In genomic region chr5:90936706-90937105, GRCm38 (mm10) we compare ENCODE assay signal across 26 mouse cellular contexts. TPM values are rescaled to one million over a fixed set of nuclear protein-coding genes. Genes with fewer than 3 reads are reported as not detected.
"Had no signal": no experiment of that assay in that cellular context is flagged by ENCODE, and none has a peak within 500 bp of the region (broad histone marks: within the 10 kb centered on the region; RNA-seq: fewer than 3 reads in every experiment).

No protein-coding gene starts in this region.

- H3K27ac ChIP-seq: hindbrain, embryonic 15.5 days; limb, embryonic 10.5 days; limb, embryonic 13.5 days; liver, embryonic 12.5 days; liver, embryonic 15.5 days; lung, embryonic 15.5 days; neural tube, embryonic 13.5 days had no signal

- H3K27me3 ChIP-seq: hindbrain, embryonic 15.5 days; limb, embryonic 13.5 days; liver, embryonic 12.5 days; liver, embryonic 15.5 days; lung, embryonic 15.5 days; neural tube, embryonic 13.5 days had no signal

- DNase-seq: kidney, adult 2 months; kidney, postnatal 10 days; liver; lung, adult 18-20 months; lung, postnatal 14 days; lung, postnatal 4 days; midbrain, embryonic 14.5 days; right cerebral cortex, adult 18-20 months; right cerebral cortex, postnatal 14 days; right cerebral cortex, postnatal 4 days; thymus, postnatal 25 days had no signal

- H3K9me3 ChIP-seq: hindbrain, embryonic 15.5 days; limb, embryonic 10.5 days; limb, embryonic 13.5 days; liver, embryonic 12.5 days; liver, embryonic 15.5 days; lung, embryonic 15.5 days; neural tube, embryonic 13.5 days had no signal

- H3K36me3 ChIP-seq: liver, embryonic 15.5 days had no signal

- H3K9ac ChIP-seq: hindbrain, embryonic 15.5 days; limb, embryonic 13.5 days; liver, embryonic 12.5 days; liver, embryonic 15.5 days; lung, embryonic 15.5 days; neural tube, embryonic 13.5 days had no signal

- H3K4me2 ChIP-seq: hindbrain, embryonic 15.5 days; limb, embryonic 13.5 days; liver, embryonic 12.5 days; liver, embryonic 15.5 days; lung, embryonic 15.5 days; midbrain, embryonic 11.5 days; neural tube, embryonic 13.5 days had no signal

- ATAC-seq: liver, embryonic 12.5 days had no signal

- H3K4me3 ChIP-seq: hindbrain, embryonic 15.5 days; limb, embryonic 10.5 days; limb, embryonic 13.5 days; liver, embryonic 12.5 days; liver, embryonic 15.5 days; lung, embryonic 15.5 days; neural tube, embryonic 13.5 days had no signal

RNA-seq across cellular contexts. Expression of gene Cxcl2, which starts 33.0 kb away (rescaled TPM):
- total RNA-seq: layer of hippocampus, adult 18-20 months; layer of hippocampus, postnatal 14 days; left cerebral cortex, adult 8-10 months; left cerebral cortex, postnatal 14 days; midbrain, postnatal 0 days had no signal
- polyA plus RNA-seq: hindbrain, embryonic 15.5 days; limb, embryonic 10.5 days; liver, embryonic 12.5 days; liver, embryonic 15.5 days; lung, embryonic 15.5 days; midbrain, embryonic 11.5 days; midbrain, embryonic 14.5 days; neural tube, embryonic 13.5 days; stomach, embryonic 14.5 days had no signal

RNA-seq across cellular contexts. Expression of gene Cxcl1, which starts 45.7 kb away (rescaled TPM):
- total RNA-seq: megakaryocyte progenitor cell, adult 5-6 weeks; midbrain, postnatal 0 days had no signal
- polyA plus RNA-seq: midbrain, embryonic 11.5 days; midbrain, embryonic 14.5 days; neural tube, embryonic 13.5 days had no signal
